Mouse (Mus musculus) ES-Bruce4 (cell line): ENCODE measurements around the gene Cdc7.

Experiments used
- CTCF ChIP-seq: IDR thresholded peaks from one replicate; pipeline ENCODE4 v1.8.1; 2011; ENCODE audit warnings: low read depth, low read length
- EP300 ChIP-seq: IDR thresholded peaks from 2 replicates; pipeline ENCODE4 v1.6.1; 2011; ENCODE audit warnings: low read depth, low read length; ENCODE audit not compliant: insufficient read depth
- POLR2A ChIP-seq: IDR thresholded peaks from one replicate; pipeline ENCODE4 v1.8.1; 2011; ENCODE audit warnings: low read length; ENCODE audit not compliant: insufficient read depth

GRCm38 (mm10) chr5:106956467-106956866, 7.7 kb upstream of the Cdc7 start:
- TF ChIP-seq CTCF, result no peak
- no peak for TF ChIP-seq POLR2A
- TF ChIP-seq EP300, result no peak
